In the genomic region with DNA sequence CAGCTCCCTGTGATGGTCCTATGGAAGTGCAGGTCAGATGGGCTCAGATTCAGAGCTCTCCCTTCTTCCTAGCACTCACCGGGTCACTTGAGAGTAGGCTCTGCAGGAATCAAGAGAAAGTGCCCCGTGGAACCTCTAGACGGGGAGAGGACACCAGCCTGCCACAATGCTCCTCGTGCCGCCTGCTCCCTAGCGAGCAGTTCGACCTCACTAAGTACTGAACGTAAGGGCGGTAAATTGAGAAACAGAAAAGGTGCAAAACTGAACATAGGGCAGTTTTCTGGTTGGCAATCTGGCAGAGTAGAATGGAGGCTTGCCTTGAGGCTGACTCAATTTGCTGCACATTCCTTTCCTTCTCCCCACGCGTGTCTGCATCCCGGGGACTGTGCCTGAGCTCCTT, we compare ENCODE assay signal across 18 mouse cellular contexts.
DNase-seq lines count a peak whose midpoint lies in the region; ATAC-seq lines count a peak whose summit lies in the region.
"Had no signal": no experiment of that assay in that cellular context is flagged by ENCODE, and none has a peak within 500 bp of the region (broad histone marks: within the 10 kb centered on the region; RNA-seq: fewer than 3 reads in every experiment).

No protein-coding gene starts in this region.

- no peak overlapping the region; the same call in 1 of the 2 replicates for H3K9ac ChIP-seq in midbrain, embryonic 16.5 days (ENCODE audit: low read depth, low read length)
- no peak overlapping the region for H3K9ac ChIP-seq in midbrain, embryonic 14.5 days (replicated peaks; ENCODE audit: low read length)
- peak overlapping the region; percentile 24; the same call in 1 of the 2 replicates for H3K9ac ChIP-seq in hindbrain, embryonic 14.5 days
- H3K9ac ChIP-seq: kidney, embryonic 15.5 days had no signal

- peak overlapping the region; percentile 2; the same call in 1 of the 2 replicates for H3K4me2 ChIP-seq in midbrain, embryonic 16.5 days (ENCODE audit: low read length)
- H3K4me2 ChIP-seq in midbrain, embryonic 14.5 days (ENCODE audit: low read length), result no peak overlapping the region
- no peak overlapping the region for H3K4me2 ChIP-seq in hindbrain, embryonic 14.5 days (replicated peaks)
- H3K4me2 ChIP-seq: liver, embryonic 11.5 days had no signal

- no peak overlapping the region for H3K4me3 ChIP-seq in midbrain, embryonic 16.5 days (ENCODE audit: low read depth, low read length)
- H3K4me3 ChIP-seq in midbrain, embryonic 14.5 days (replicated peaks; ENCODE audit: low read depth, low read length), result no peak overlapping the region
- H3K4me3 ChIP-seq in hindbrain, embryonic 14.5 days (replicated peaks; ENCODE audit: low read length), result no peak overlapping the region
- H3K4me3 ChIP-seq: kidney, embryonic 15.5 days; midbrain, embryonic 12.5 days had no signal

- H3K9me3 ChIP-seq in midbrain, embryonic 16.5 days (replicated peaks; ENCODE audit: control insufficient read depth, low read length, poor library complexity, severe bottlenecking), result no peaks in the 10 kb centered on the region
- H3K9me3 ChIP-seq in midbrain, embryonic 14.5 days (ENCODE audit: control insufficient read depth, low read length), result no peaks in the 10 kb centered on the region
- no peaks in the 10 kb centered on the region for H3K9me3 ChIP-seq in hindbrain, embryonic 14.5 days (ENCODE audit: control insufficient read depth, low read length)
- H3K9me3 ChIP-seq: kidney, embryonic 15.5 days; limb, embryonic 10.5 days; midbrain, embryonic 12.5 days had no signal

- H3K36me3 ChIP-seq in midbrain, embryonic 16.5 days (ENCODE audit: control insufficient read depth, insufficient read depth, low read length), result no peaks in the 10 kb centered on the region
- H3K36me3 ChIP-seq in midbrain, embryonic 14.5 days (ENCODE audit: control insufficient read depth, insufficient read depth, low read length), result no peaks in the 10 kb centered on the region
- no peaks in the 10 kb centered on the region for H3K36me3 ChIP-seq in hindbrain, embryonic 14.5 days (replicated peaks; ENCODE audit: control insufficient read depth, insufficient read depth)
- H3K36me3 ChIP-seq: kidney, embryonic 15.5 days; limb, embryonic 10.5 days; midbrain, embryonic 12.5 days had no signal

- no peaks in the 10 kb centered on the region for H3K27me3 ChIP-seq in midbrain, embryonic 16.5 days (ENCODE audit: control insufficient read depth, insufficient read depth, low read depth, low read length)
- no peaks in the 10 kb centered on the region for H3K27me3 ChIP-seq in midbrain, embryonic 14.5 days (ENCODE audit: control insufficient read depth, insufficient read depth, low read length)
- H3K27me3 ChIP-seq in hindbrain, embryonic 14.5 days (ENCODE audit: control insufficient read depth, insufficient read depth, low read length), result no peaks in the 10 kb centered on the region
- H3K27me3 ChIP-seq: kidney, embryonic 15.5 days had no signal

- WGBS in midbrain, embryonic 16.5 days, result 19% methylated on average over 12 of the region's 12 CpGs
- 22% methylated on average over 12 of the region's 12 CpGs for WGBS in midbrain, embryonic 14.5 days
- WGBS in hindbrain, embryonic 14.5 days, result 20% methylated on average over 12 of the region's 12 CpGs

- no peak for ATAC-seq in midbrain, embryonic 16.5 days
- no peak for ATAC-seq in midbrain, embryonic 14.5 days (ENCODE audit: low FRiP score, low TSS enrichment)
- no peak for ATAC-seq in hindbrain, embryonic 14.5 days (ENCODE audit: low FRiP score)

- no peak overlapping the region for H3K27ac ChIP-seq in midbrain, embryonic 16.5 days (ENCODE audit: low read length)
- H3K27ac ChIP-seq in midbrain, embryonic 14.5 days (replicated peaks; ENCODE audit: low read depth, low read length), result no peak overlapping the region
- peak overlapping the region; percentile 44 for H3K27ac ChIP-seq in hindbrain, embryonic 14.5 days
- H3K27ac ChIP-seq: kidney, embryonic 15.5 days; limb, embryonic 10.5 days; midbrain, embryonic 12.5 days had no signal

- peaks cover 14% of the 10 kb centered on the region for H3K4me1 ChIP-seq in midbrain, embryonic 16.5 days (ENCODE audit: control insufficient read depth, insufficient read depth, low read length)
- H3K4me1 ChIP-seq in midbrain, embryonic 14.5 days (ENCODE audit: control insufficient read depth, insufficient read depth, low read length), result 0 out of 2 replicates have a peak, but pooled peaks cover 14% of the 10 kb centered on the region
- H3K4me1 ChIP-seq in hindbrain, embryonic 14.5 days (replicated peaks; ENCODE audit: control insufficient read depth, insufficient read depth, low read length), result peaks cover 17% of the 10 kb centered on the region

- peak; percentile 34 to 47 for DNase-seq in cerebellum, adult 18-20 months
- no peak for DNase-seq in cerebellum, postnatal 10 days
- no peak for DNase-seq in midbrain, embryonic 14.5 days
- no peak for DNase-seq in hindbrain, embryonic 14.5 days (ENCODE audit: low spot score)
- no peak for DNase-seq in B cell, adult 2 months
- DNase-seq in right cerebral cortex, postnatal 4 days, result no peak
- no peak for DNase-seq in lung, postnatal 10 days
- DNase-seq: adrenal gland, postnatal 14 days; gastrocnemius, postnatal 10 days; heart, postnatal 10 days; lung, adult 2 months; lung, postnatal 4 days; thymus, postnatal 36 days had no signal

Comparison
In these comparisons a context has a peak if more than half of its experiments do, and no peak if none do; other contexts are left out.
1. DNase-seq: peak in cerebellum, adult 18-20 months (2 of 2); none in cerebellum, postnatal 10 days (0 of 2), midbrain, embryonic 14.5 days (single experiment), hindbrain, embryonic 14.5 days (single experiment), B cell, adult 2 months (0 of 2), right cerebral cortex, postnatal 4 days (single experiment) and lung, postnatal 10 days (single experiment).